Mouse (Mus musculus) E14TG2a.4 (cell line): ENCODE results near the gene Fam49a.

Experiments used
- CTCF ChIP-seq: conservative IDR thresholded peaks from 2 replicates; pipeline ENCODE4 v1.5.1; 2014; ENCODE audit warnings: low read length
- NANOG ChIP-seq: IDR thresholded peaks from 2 replicates; pipeline ENCODE4 v1.6.1; 2014; ENCODE audit warnings: borderline replicate concordance, low read length, mixed read lengths
- POU5F1 ChIP-seq: IDR thresholded peaks from 2 replicates; pipeline ENCODE4 v1.6.1; 2014; ENCODE audit warnings: low read length, borderline replicate concordance

- TF ChIP-seq CTCF (no peak), POU5F1 (no peak), NANOG (no peak)
Observed at GRCm38 (mm10) chr12:12227594-12227993, 34.3 kb upstream of the Fam49a start.
